Mouse (Mus musculus) cortical plate, adult 2 months (tissue): ENCODE data around the gene Pls3. TPM values are rescaled to one million over a fixed set of nuclear protein-coding genes. Genes with fewer than 3 reads are reported as not detected.

ENCODE experiments used
- H3K27ac ChIP-seq: fragments of 200-500 bp; 2 replicates; pipeline ENCODE4 v1.5.1; 2012; ENCODE audit warnings: low read length, control low read depth, inconsistent platforms; ENCODE audit not compliant: insufficient read depth
- H3K4me1 ChIP-seq: fragments of 200-500 bp; 2 replicates; pipeline ENCODE4 v1.6.1; 2011; ENCODE audit warnings: low read length; ENCODE audit not compliant: control insufficient read depth, insufficient read depth
- H3K4me3 ChIP-seq: fragments of 200-500 bp; 2 replicates; pipeline ENCODE4 v1.5.1; 2011; ENCODE audit warnings: mild to moderate bottlenecking, low read length, control low read depth; ENCODE audit not compliant: insufficient read depth
- CTCF ChIP-seq: fragments of 200-500 bp; IDR thresholded peaks from 2 replicates; pipeline ENCODE4 v1.5.1; 2011; ENCODE audit warnings: mild to moderate bottlenecking, control low read depth, low read length; ENCODE audit not compliant: insufficient read depth; ENCODE audit errors: extremely low read depth
- POLR2A ChIP-seq: fragments of 200-500 bp; IDR thresholded peaks from 2 replicates; pipeline ENCODE4 v1.6.1; 2011; ENCODE audit warnings: mild to moderate bottlenecking, low read length, control low read depth; ENCODE audit not compliant: insufficient read depth; ENCODE audit errors: extremely low read depth
- polyA plus RNA-seq: library from polyadenylated mRNA; depleted of rRNA; stranded (reverse); fragments of >200 nt; gene quantifications from 2 replicates; pipeline ENCODE4 v1.2.3, GENCODE M21; 2012

Pls3 gene
- polyA plus RNA-seq, 1 experiment: 80.1 TPM

DNA sequence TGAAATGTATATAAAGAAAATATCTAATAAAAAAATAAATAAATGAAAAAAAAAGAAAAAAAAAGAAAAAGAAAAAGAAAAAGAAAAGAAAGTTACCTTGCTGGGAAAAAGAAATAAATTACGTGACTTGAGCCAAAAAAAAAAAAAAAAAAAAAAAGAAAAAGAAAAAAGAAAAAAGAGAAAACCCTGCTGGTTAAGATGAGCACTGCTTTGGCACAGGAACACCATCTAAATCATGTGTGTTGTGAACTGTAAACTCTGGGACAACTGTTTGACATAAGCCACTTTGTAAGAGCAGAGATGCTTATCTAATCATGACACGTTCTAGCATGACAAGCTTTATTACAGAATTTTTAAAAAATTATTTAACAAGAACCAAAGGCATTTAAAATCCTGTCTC is 32.9 kb downstream of the Pls3 start:
- Histone ChIP-seq H3K27ac (no peak overlapping the region), H3K4me1 (no peaks in the 10 kb centered on the region), H3K4me3 (no peak overlapping the region)
- TF ChIP-seq CTCF: no peak
- no peak for TF ChIP-seq POLR2A

DNA sequence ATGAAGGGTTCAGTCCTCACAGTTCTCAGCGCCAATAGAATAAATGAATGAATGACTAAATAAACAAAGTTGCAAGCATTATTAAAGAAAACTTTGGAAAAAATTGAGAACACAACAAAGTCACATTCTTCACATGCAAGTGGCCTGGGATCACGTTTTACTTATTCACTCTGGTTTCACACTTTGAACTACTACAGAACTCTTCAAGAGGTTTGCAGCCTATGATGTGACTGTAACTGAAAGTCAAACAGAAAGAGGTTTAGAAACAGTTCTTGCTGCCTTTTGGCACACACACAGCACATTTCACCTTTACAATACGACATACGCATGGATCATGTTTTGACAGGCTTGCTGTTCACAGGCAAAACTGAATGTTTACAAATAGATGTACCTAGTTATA is 34.7 kb downstream of the Pls3 start:
- TF ChIP-seq CTCF (no peak), POLR2A (no peak)
- Histone ChIP-seq H3K4me3 (no peak overlapping the region), H3K27ac (no peak overlapping the region), H3K4me1 (no peaks in the 10 kb centered on the region)

DNA sequence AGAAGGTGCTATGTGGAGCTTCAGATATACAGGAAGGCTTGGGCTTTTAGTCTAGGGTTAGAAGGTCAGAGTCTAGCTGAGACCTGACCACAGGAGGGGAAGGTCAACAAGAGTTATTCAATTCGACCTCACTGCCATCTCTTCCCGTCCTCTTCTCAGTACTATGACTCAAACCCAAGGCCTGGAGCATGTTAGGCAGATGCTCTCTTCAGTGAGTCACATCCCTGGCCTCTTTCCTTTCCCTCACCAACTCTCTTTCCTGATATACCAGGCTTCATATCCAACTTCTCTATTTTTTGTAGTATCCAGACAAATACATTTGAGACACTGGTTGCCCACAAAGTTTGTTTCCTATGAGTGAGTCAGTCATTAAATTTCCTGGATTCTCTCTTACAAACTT is 40.1 kb downstream of the Pls3 start:
- H3K4me3 ChIP-seq: no peak overlapping the region
- TF ChIP-seq POLR2A (no peak), CTCF (no peak)

GRCm38 (mm10) chrX:75834286-75834685 is 40.7 kb downstream of the Pls3 start:
- H3K4me1 ChIP-seq: no peaks in the 10 kb centered on the region; the same call in 1 of the 2 replicates
- TF ChIP-seq POLR2A (no peak), CTCF (no peak)
- no peak overlapping the region for H3K4me3 ChIP-seq
- H3K27ac ChIP-seq: 0 out of 2 replicates have a peak overlapping the region, but pooled peaks have one; percentile 35

More for the DNA sequence above, 40.1 kb downstream of the Pls3 start:
- no peaks in the 10 kb centered on the region; the same call in 1 of the 2 replicates for H3K4me1 ChIP-seq
- H3K27ac ChIP-seq: no peak overlapping the region; the same call in 1 of the 2 replicates

DNA sequence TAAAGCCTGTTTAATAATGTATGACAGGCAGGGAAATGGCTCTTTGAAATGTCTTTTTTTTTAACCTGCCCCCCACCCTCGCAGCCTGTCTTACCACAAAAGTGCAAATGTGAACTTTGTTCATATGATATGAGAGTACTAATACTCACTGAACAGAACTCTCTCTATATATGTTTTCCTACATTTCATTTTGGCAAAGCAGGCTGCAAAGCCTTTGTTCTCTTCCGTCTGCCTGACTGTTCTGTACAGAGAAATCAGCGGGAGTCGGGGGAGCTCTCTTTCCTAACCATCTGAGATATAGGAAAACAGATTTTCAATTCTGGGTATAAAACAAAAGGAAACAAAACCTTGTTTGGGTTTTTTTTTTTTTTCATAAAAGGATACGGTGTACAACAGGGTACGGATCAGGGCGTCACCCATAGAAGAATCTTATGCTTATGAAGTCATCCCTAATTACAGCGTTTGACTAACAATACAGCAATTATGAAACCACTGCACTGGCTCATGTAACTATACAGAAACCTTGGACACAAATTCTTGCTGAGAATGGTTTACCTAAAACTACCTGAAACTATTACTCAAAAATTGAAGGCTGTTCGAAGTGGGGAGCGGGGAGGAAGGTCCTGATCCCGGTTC is 41.9 kb downstream of the Pls3 start:
- Histone ChIP-seq H3K4me1 (no peaks in the 10 kb centered on the region; the same call in 1 of the 2 replicates), H3K4me3 (no peak overlapping the region), H3K27ac (peak overlapping the region; percentile 90)
- TF ChIP-seq POLR2A (no peak), CTCF (no peak)

GRCm38 (mm10) chrX:75829867-75830255 is 45.1 kb downstream of the Pls3 start:
- H3K4me3 ChIP-seq: no peak overlapping the region
- no peak overlapping the region for H3K27ac ChIP-seq
- no peaks in the 10 kb centered on the region; the same call in 1 of the 2 replicates for H3K4me1 ChIP-seq
- TF ChIP-seq CTCF: no peak
- no peak for TF ChIP-seq POLR2A

GRCm38 (mm10) chrX:75829240-75829866 is 45.6 kb downstream of the Pls3 start:
- Histone ChIP-seq H3K4me3 (no peak overlapping the region), H3K27ac (no peak overlapping the region), H3K4me1 (no peaks in the 10 kb centered on the region; the same call in 1 of the 2 replicates)
- TF ChIP-seq CTCF (no peak), POLR2A (no peak)

DNA sequence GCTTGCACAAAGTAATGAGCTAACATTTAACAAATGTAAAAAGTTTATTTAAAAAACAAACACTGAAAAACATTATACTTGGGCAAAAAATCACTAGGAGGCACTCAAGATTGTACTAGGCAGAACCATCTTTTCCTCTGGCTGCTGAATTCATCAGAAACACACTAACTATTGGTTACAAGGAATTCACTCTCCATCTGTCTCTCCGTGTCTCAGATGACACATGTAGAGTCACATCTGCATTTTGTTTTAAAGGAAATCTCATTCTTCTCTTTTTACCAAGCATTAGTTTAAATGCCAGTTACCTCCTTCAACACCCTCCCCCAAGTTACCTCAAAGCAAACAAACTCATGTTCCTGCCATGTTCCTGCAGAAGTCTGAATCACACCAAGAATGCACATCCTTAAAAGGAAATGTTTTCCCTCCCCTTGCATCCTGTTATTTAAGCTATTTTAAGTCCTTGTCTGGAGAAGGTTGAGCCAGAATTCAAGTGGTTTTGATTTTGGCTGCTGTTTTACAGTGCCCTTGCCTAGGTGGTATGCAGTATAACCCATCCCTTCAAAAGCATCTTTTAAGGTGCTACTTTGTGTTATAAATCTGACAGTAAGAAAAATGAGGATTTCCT is 56.2 kb downstream of the Pls3 start:
- Histone ChIP-seq H3K27ac (peak overlapping the region; percentile 40; the same call in 1 of the 2 replicates), H3K4me1 (no peaks in the 10 kb centered on the region), H3K4me3 (no peak overlapping the region)
- TF ChIP-seq POLR2A (no peak), CTCF (no peak)

DNA sequence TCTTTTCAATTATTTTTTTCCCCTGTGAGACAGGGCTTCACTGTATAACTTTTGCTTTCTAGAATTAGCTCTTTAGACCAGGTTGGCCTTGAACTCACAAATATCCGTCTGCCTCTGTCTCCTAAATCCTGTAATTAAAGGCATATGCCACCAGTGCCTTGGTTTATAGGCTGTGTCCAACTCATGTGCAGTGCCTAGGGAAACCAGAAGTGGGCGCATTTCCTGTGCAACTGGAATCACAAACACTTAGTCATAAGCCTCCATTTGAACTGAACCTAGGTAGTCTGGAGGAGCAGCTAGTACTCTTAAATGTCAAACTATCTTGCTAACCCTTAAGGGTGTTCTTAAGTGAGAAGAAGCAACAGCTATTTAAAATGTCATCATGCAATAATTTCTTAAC is 60.0 kb downstream of the Pls3 start:
- Histone ChIP-seq H3K4me3 (no peak overlapping the region), H3K4me1 (no peaks in the 10 kb centered on the region), H3K27ac (no peak overlapping the region)
- TF ChIP-seq POLR2A (no peak), CTCF (no peak)
